In genomic region chr16:52292440-52293048, GRCm38 (mm10) we compare ENCODE assay signal across 25 mouse cellular contexts.
DNase-seq lines count a peak whose midpoint lies in the region; ATAC-seq and TF ChIP-seq lines count a peak whose summit lies in the region.
"Had no signal": no experiment of that assay in that cellular context is flagged by ENCODE, and none has a peak within 500 bp of the region (broad histone marks: within the 10 kb centered on the region; RNA-seq: fewer than 3 reads in every experiment).

No protein-coding gene starts in this region.

- no peak overlapping the region for H3K4me2 ChIP-seq in midbrain, embryonic 15.5 days
- H3K4me2 ChIP-seq: forebrain, embryonic 13.5 days; heart, embryonic 15.5 days; limb, embryonic 12.5 days; liver, embryonic 15.5 days; lung, embryonic 14.5 days; midbrain, embryonic 11.5 days; neural tube, embryonic 13.5 days had no signal

- DNase-seq in 416B (ENCODE audit: low read depth) (peak; percentile 59), Patski (ENCODE audit: low read depth, low spot score) (peak; percentile 53)
- DNase-seq in CD4-positive helper T cell, adult 2 months (ENCODE audit: low read depth, low spot score): peak; percentile 6
- no peak for DNase-seq in adrenal gland, adult 18-20 months (ENCODE audit: low spot score in 2 of 2)
- DNase-seq in layer of hippocampus, adult 11-12 months (ENCODE audit: low spot score): no peak
- DNase-seq in lung, postnatal 25 days (ENCODE audit: low spot score): no peak
- DNase-seq: adrenal gland, postnatal 25 days; cerebellum, adult 11-12 months; cerebellum, adult 9-11 months; gastrocnemius, postnatal 14 days; kidney, postnatal 25 days; lung, embryonic 14.5 days; lung, postnatal 36 days; thymus, postnatal 14 days had no signal

- peak; percentile 95 for ATAC-seq in Patski
- ATAC-seq in inflammation-experienced regulatory T-cells, adult 6 months: peak; percentile 73
- ATAC-seq in midbrain, embryonic 15.5 days (replicated peaks): no peak
- ATAC-seq: forebrain, embryonic 13.5 days; hindbrain, embryonic 16.5 days; intestine, embryonic 16.5 days had no signal

- no peak overlapping the region for H3K9ac ChIP-seq in midbrain, embryonic 15.5 days
- H3K9ac ChIP-seq: forebrain, embryonic 13.5 days; heart, embryonic 15.5 days; limb, embryonic 12.5 days; liver, embryonic 15.5 days; lung, embryonic 14.5 days; neural tube, embryonic 13.5 days had no signal

- no peaks in the 10 kb centered on the region for H3K9me3 ChIP-seq in midbrain, embryonic 15.5 days
- H3K9me3 ChIP-seq: forebrain, embryonic 13.5 days; heart, embryonic 10.5 days; heart, embryonic 15.5 days; limb, embryonic 12.5 days; liver, embryonic 15.5 days; neural tube, embryonic 13.5 days had no signal

- POLR2A ChIA-PET in Patski (lab: Charles Lee): no interaction called here

- no peak overlapping the region for H3K27ac ChIP-seq in midbrain, embryonic 15.5 days
- H3K27ac ChIP-seq: forebrain, embryonic 13.5 days; heart, embryonic 10.5 days; heart, embryonic 15.5 days; limb, embryonic 12.5 days; liver, embryonic 15.5 days; neural tube, embryonic 13.5 days had no signal

- in situ Hi-C loops in Patski (cut with MboI; ENCODE audit: low pct_unique_long_range_greater_than_20kb): no loop called here

- H3K4me1 ChIP-seq in midbrain, embryonic 15.5 days: no peaks in the 10 kb centered on the region
- H3K4me1 ChIP-seq: forebrain, embryonic 13.5 days; heart, embryonic 10.5 days; heart, embryonic 15.5 days; limb, embryonic 12.5 days; liver, embryonic 15.5 days; neural tube, embryonic 13.5 days had no signal

- CTCF ChIA-PET in Patski (lab: Charles Lee): no interaction called here

- H3K36me3 ChIP-seq in midbrain, embryonic 15.5 days (replicated peaks): no peaks in the 10 kb centered on the region; the same call in 1 of the 2 replicates

- no peak overlapping the region for H3K4me3 ChIP-seq in midbrain, embryonic 15.5 days
- H3K4me3 ChIP-seq: forebrain, embryonic 13.5 days; heart, embryonic 10.5 days; heart, embryonic 15.5 days; limb, embryonic 12.5 days; liver, embryonic 15.5 days; neural tube, embryonic 13.5 days had no signal

- TF ChIP-seq CTCF in Patski (IDR thresholded peaks at IDR 0.05): no peak

- H3K27me3 ChIP-seq in Patski: no peaks in the 10 kb centered on the region
- no peaks in the 10 kb centered on the region for H3K27me3 ChIP-seq in midbrain, embryonic 15.5 days (replicated peaks)
- H3K27me3 ChIP-seq: forebrain, embryonic 13.5 days; heart, embryonic 15.5 days; limb, embryonic 12.5 days; liver, embryonic 15.5 days; neural tube, embryonic 13.5 days had no signal

- WGBS in midbrain, embryonic 15.5 days: 82% methylated on average over 3 of the region's 3 CpGs

Comparison
In these comparisons a context has a peak if more than half of its experiments do, and no peak if none do; other contexts are left out.
1. DNase-seq: peak in 416B (single experiment), CD4-positive helper T cell, adult 2 months (single experiment) and Patski (single experiment); none in adrenal gland, adult 18-20 months (0 of 2), layer of hippocampus, adult 11-12 months (single experiment) and lung, postnatal 25 days (single experiment).